Mouse (Mus musculus): ENCODE data around the gene Prpf40b. TPM values are rescaled to one million over a fixed set of nuclear protein-coding genes. Genes with fewer than 3 reads are reported as not detected.
A peak's percentile ranks its signal among the peaks of the same experiment; 100 is the strongest.
"Not testable (repeated sequence)": the region's sequence is repeated elsewhere in the genome, so short reads cannot be mapped to it uniquely, and the experiment has no call there.

Prpf40b gene
- 35.0 and 42.6 TPM in 2 replicates for polyA plus RNA-seq (2015; fragmentation: Nextera tagmentation; extraction: Ambion mirVana)

DNA sequence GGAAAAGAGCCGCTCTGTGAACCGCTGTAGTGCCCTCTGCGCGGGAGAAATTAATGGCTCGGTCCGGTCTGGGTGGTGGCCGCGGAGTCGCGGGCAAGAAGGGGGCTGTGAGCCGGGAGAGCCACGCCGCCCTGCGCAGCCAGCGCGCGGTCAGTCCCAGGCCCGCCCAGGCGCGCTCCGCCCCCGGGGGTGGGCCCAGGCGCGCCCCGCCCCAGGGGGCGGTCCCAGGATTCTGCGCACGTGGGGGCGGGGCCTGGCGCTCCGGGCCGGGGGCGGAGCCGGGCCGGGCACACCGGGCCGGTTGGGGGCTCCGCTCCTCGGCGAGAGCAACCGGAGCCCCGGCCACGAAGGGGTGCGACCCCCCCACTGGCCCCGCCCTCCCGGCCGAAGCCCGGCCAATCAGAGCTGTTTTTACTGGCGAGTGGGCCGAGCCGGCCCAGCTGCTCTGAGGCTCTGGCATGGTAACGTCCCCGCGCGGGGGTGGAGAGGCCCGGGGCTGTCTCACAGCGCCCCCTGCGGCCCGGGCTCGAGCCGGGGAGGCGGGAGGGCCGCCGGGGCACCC, at the start of gene Prpf40b:
TSS of gene Prpf40b (plus strand) at position 275 of the 562 bp plus-strand sequence.
- H3K4me3 ChIP-seq (replicated peaks) = peak within 1 kb of the TSS; percentile 70
- no peaks in the 10 kb centered on the region for H3K9me3 ChIP-seq
- H3K27ac ChIP-seq = peak within 1 kb of the TSS; percentile 90
- H3K9ac ChIP-seq = peak within 1 kb of the TSS; percentile 64
- peak; percentile 98 for ATAC-seq
- H3K27me3 ChIP-seq (replicated peaks) = no peaks in the 10 kb centered on the region
- no peaks in the 10 kb centered on the region for H3K36me3 ChIP-seq
- peak within 1 kb of the TSS; percentile 73 for H3K4me2 ChIP-seq (replicated peaks)
- H3K4me1 ChIP-seq (replicated peaks) = peaks cover 12% of the 10 kb centered on the region
- 1% methylated on average over 64 of the region's 64 CpGs for WGBS

DNA sequence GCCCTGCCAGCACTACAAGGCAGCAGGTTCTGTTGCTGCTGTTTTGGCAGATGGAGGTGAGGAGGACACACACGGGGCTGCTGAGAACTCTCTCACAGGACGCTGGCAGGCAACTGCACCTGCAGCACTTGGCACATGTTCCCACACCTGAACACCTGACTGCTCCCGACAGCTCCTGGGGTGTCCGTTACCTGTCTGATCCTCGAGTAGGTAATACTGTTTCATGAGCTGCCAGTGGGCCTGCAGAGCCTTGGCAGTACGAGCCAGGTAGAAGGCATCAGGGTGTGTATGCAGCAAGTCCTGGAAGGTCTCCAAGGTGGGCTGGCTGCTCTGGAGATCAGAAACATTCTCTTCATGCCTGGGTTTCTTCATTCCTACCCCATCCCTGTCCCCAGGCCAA, 48.2 kb upstream of the Prpf40b start:
- H3K36me3 ChIP-seq = peaks cover 26% of the 10 kb centered on the region
- H3K9ac ChIP-seq; H3K27me3 ChIP-seq (replicated peaks); ATAC-seq; H3K27ac ChIP-seq; H3K4me3 ChIP-seq (replicated peaks); H3K4me1 ChIP-seq (replicated peaks); H3K9me3 ChIP-seq; H3K4me2 ChIP-seq (replicated peaks): not testable (repeated sequence)
- WGBS = 75% methylated on average over 6 of the region's 6 CpGs

DNA sequence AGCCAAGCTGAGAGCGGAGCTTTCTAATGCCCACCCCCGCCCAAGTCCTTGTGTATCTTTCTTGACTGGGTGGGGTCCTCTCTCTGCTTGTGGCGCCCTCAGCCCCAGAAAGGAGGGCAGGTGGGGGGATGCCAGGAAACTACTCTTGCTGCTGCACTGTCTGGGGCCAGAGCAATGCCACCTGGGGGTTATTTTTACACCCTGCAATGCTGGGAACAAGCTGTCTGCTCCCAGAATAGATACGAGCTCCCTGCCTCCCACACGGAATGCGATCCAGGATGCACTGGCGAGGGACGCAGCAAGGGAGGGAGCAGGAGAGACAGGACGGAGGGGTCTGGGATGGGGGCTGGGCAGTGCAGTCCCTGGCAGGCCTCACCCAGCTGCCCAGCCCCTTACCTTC, 45.9 kb upstream of the Prpf40b start:
- 78% methylated on average over 9 of the region's 9 CpGs for WGBS
- no peak for ATAC-seq
- H3K4me3 ChIP-seq (replicated peaks) = no peak overlapping the region
- peaks cover 12% of the 10 kb centered on the region; the same call in 1 of the 2 replicates for H3K36me3 ChIP-seq
- no peaks in the 10 kb centered on the region for H3K27me3 ChIP-seq (replicated peaks)
- H3K9ac ChIP-seq = no peak overlapping the region
- no peaks in the 10 kb centered on the region for H3K9me3 ChIP-seq
- H3K4me2 ChIP-seq (replicated peaks) = no peak overlapping the region
- H3K4me1 ChIP-seq (replicated peaks) = 0 out of 2 replicates have a peak, but pooled peaks cover 5% of the 10 kb centered on the region
- H3K27ac ChIP-seq = no peak overlapping the region

DNA sequence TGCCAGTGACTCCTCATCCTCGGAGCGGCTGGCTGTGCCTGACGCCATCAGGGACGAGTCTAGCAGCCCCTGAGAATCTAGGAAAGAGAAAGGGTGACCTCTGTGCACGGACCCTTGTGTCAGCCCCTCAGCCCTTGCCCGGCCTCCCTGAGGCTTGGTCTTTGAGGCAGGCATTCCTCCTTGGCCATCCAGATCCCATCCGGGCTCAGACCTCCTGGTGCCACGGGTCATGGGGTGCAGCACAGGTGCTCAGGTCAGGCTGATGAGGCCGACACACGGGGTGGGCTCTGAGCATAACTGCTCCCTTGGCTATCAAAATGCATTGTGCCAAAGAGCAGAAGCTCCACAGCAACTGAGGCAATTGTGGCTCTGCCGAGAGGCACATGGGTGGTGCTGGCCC, 44.9 kb upstream of the Prpf40b start:
- Histone ChIP-seq H3K27me3 (replicated peaks) (no peaks in the 10 kb centered on the region), H3K4me3 (replicated peaks) (no peak overlapping the region), H3K4me1 (replicated peaks) (0 out of 2 replicates have a peak, but pooled peaks cover 13% of the 10 kb centered on the region), H3K36me3 (peaks cover 8% of the 10 kb centered on the region; the same call in 1 of the 2 replicates), H3K4me2 (replicated peaks) (no peak overlapping the region), H3K27ac (no peak overlapping the region), H3K9ac (no peak overlapping the region), H3K9me3 (no peaks in the 10 kb centered on the region)
- no peak for ATAC-seq
- WGBS = 93% methylated on average over 11 of the region's 11 CpGs

DNA sequence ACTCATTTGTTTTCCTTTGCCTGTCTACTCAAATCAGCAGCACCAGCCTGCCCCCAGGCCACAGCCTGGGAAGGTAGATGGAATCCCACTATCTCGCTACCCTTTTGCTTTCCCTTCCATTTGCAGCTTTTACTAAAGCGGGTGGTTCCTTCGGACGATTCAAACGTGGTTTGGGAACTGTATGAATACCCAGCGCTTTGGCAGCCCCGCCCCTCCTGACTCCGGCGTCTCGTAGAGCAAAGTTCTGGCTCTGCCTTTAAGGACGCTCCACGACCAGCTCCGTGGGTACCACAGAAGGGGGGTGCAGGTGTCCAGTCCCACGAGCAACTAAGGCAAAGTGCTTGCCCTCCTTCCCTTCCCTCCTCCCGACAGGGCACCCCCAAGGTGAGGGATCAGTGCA, 43.8 kb upstream of the Prpf40b start:
- H3K9me3 ChIP-seq; H3K36me3 ChIP-seq; H3K27me3 ChIP-seq (replicated peaks): not testable (repeated sequence)
- Histone ChIP-seq H3K9ac (peak overlapping the region; percentile 50), H3K27ac (0 out of 2 replicates have a peak overlapping the region, but pooled peaks have one; percentile 40), H3K4me3 (replicated peaks) (peak overlapping the region; percentile 61), H3K4me2 (replicated peaks) (peak overlapping the region; percentile 78), H3K4me1 (replicated peaks) (0 out of 2 replicates have a peak, but pooled peaks cover 13% of the 10 kb centered on the region)
- WGBS = under 1% methylated on average over 14 of the region's 15 CpGs
- ATAC-seq = peak; percentile 21; the same call in 1 of the 2 replicates

DNA sequence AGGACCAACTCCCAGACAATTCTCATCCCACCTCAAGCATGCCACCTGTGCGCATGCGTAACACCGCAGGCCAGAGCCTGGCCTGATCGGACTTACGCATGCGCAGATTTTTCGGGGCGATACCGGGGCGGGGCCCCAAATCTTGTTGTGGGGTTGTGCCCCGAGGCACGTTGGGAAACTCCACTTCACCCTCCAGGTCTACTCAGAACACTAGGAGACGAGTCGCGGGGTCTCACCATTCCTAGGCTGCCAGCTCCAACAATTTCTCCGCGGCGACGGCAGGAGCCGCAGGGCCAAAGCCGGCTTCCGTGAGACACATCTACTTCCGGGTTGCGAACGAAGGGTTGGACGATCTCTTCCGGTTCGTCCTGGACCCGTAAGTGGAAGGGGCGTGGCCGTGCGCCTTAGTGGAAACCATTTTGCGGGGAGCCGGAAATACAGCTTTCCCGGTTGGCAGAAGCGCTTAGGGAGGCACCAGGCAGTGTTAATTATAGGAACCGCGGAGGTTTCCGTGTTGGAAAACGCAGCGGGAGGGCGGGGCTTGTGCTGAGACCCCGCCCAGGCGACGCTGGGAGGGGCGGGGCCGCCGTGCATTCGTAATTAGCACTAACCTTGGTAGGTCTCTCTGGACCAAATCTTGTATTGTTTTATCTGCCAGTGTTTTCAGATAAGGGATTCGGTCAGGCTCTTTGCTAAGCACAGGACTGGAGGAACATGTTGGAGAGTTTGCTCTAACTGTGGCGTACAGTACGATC, 43.1 kb upstream of the Prpf40b start, which contains the start of gene Mcrs1:
TSS of gene Mcrs1 (minus strand) at position 336 of the 755 bp plus-strand sequence.
- Histone ChIP-seq H3K36me3 (no peaks in the 10 kb centered on the region), H3K4me2 (replicated peaks) (peak within 1 kb of the TSS; percentile 78), H3K9me3 (no peaks in the 10 kb centered on the region), H3K4me1 (replicated peaks) (0 out of 2 replicates have a peak, but pooled peaks cover 13% of the 10 kb centered on the region), H3K27me3 (replicated peaks) (no peaks in the 10 kb centered on the region), H3K4me3 (replicated peaks) (peak within 1 kb of the TSS; percentile 61), H3K9ac (peak within 1 kb of the TSS; percentile 60), H3K27ac (peak within 1 kb of the TSS; percentile 96)
- peak; percentile 95 for ATAC-seq
- under 1% methylated on average over 52 of the region's 52 CpGs for WGBS

DNA sequence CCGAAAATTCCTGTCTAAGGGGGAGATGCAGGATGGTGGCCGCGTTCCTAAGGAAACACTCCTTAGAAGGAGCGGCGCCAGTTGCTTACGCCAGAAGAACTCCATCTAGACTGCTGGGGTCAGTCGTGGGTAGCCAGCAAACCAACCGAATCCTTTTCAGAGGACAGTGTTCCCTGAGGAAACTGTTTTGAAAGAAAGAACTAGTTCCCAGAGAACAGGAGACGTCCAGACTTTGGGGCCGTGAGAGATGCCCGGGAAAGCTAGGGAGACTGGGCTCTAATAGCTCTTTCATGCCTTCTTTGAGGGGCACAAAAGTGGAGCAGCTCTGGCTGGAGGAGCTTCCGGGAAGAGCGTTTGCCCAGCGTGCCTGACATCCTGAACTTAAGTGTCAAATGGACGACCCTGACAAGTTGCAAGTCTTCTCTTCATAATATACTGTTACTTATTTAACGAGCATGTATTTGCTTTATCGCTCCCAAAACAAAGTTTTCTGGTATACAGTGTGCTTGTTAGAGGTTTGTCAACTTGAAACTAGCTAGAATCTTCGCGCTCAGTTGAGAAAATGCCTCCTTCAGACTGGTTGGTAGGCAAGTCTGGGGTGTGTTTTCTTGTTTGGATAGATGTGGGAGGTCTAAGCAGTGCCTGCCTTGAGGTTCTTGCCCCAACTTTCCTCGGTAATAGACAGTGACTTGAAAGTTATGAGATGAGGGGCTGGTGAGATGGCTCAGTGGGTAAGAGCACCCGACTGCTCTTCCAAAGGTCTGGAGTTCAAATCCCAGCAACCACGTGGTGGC, 42.3 kb upstream of the Prpf40b start:
- H3K36me3 ChIP-seq = no peaks in the 10 kb centered on the region
- peak overlapping the region; percentile 60 for H3K9ac ChIP-seq
- peak overlapping the region; percentile 78 for H3K4me2 ChIP-seq (replicated peaks)
- ATAC-seq = peak; percentile 61
- peak overlapping the region; percentile 61 for H3K4me3 ChIP-seq (replicated peaks)
- H3K27ac ChIP-seq = peak overlapping the region; percentile 96
- no peaks in the 10 kb centered on the region for H3K9me3 ChIP-seq
- 3% methylated on average over 22 of the region's 22 CpGs for WGBS
- 0 out of 2 replicates have a peak, but pooled peaks cover 13% of the 10 kb centered on the region for H3K4me1 ChIP-seq (replicated peaks)
- H3K27me3 ChIP-seq (replicated peaks) = no peaks in the 10 kb centered on the region

DNA sequence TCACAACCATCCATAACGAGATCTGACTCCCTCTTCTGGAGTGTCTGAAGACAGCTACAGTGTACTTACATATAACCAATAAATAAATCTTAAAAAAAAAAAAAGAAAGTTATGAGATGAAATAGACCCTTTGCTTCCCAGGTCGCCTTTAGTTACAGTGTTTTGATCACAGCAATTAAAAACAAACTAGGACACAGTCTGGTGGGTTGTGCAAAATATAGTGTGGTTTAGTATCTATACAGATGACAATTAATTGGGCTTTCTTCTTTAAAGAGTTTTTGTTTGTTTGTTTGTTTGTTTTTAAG, 41.8 kb upstream of the Prpf40b start:
- H3K27me3 ChIP-seq (replicated peaks); H3K9ac ChIP-seq; H3K27ac ChIP-seq; ATAC-seq; H3K9me3 ChIP-seq; H3K4me3 ChIP-seq (replicated peaks); H3K36me3 ChIP-seq: not testable (repeated sequence)
- H3K4me2 ChIP-seq (replicated peaks) = peak overlapping the region; percentile 78
- H3K4me1 ChIP-seq (replicated peaks) = 0 out of 2 replicates have a peak, but pooled peaks cover 13% of the 10 kb centered on the region
- WGBS = 34% methylated on average over 2 of the region's 2 CpGs

DNA sequence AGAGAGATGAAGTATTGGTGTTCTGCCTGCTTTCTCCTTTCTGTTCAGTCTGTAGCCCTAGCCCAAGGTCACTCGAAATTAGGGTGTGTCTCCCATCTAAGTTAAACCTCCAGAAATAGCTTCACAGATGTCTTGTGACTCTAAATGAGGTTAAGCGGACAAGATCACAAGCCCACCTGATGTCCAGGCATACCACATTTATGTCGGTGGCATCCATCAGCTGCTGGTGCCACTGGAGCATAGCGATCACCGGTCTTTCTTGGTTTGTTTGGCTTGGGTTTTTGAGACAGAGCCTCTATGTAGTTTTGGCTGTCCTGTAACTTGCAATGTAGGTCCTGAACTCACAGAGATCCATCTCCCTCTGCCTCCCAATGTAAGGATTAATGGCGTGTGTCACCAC, 41.1 kb upstream of the Prpf40b start:
- H3K4me3 ChIP-seq (replicated peaks) = no peak overlapping the region
- 90% methylated on average over 6 of the region's 6 CpGs for WGBS
- 0 out of 2 replicates have a peak, but pooled peaks cover 13% of the 10 kb centered on the region for H3K4me1 ChIP-seq (replicated peaks)
- no peak overlapping the region for H3K27ac ChIP-seq
- ATAC-seq = no peak
- no peak overlapping the region for H3K4me2 ChIP-seq (replicated peaks)
- no peaks in the 10 kb centered on the region for H3K36me3 ChIP-seq
- H3K27me3 ChIP-seq (replicated peaks) = no peaks in the 10 kb centered on the region
- H3K9ac ChIP-seq = no peak overlapping the region
- H3K9me3 ChIP-seq = no peaks in the 10 kb centered on the region

DNA sequence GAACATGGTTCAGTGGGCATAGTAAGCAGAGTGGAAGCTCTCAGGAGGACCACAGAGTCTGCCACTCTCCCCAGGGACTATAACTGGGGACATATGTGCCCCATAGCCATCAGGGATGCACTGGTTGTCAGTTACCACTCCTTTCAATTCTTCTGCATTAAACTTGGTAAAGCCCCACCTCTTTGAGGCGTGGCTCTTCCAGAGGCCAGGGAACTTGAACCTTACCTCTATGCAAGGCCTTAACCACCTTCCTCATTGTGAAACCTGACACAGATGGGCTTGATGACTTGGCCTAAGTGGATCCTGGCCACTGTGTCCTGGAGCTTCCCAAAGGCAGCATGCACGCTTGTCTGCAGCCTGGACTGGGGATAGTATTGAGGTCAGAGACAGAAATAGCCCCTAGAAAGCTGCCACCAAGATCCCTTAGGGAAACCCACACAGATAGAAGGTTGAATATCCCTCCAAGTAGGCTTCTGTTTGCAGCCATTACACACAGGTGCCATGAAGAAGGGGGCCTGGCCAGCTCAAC, 40.3 kb upstream of the Prpf40b start:
- no peaks in the 10 kb centered on the region for H3K9me3 ChIP-seq
- 0 out of 2 replicates have a peak, but pooled peaks cover 13% of the 10 kb centered on the region for H3K4me1 ChIP-seq (replicated peaks)
- H3K27ac ChIP-seq = peak overlapping the region; percentile 55; the same call in 1 of the 2 replicates
- H3K4me2 ChIP-seq (replicated peaks) = no peak overlapping the region
- no peak overlapping the region for H3K4me3 ChIP-seq (replicated peaks)
- no peak overlapping the region for H3K9ac ChIP-seq
- no peaks in the 10 kb centered on the region for H3K36me3 ChIP-seq
- no peak for ATAC-seq
- 68% methylated on average over 2 of the region's 2 CpGs for WGBS
- H3K27me3 ChIP-seq (replicated peaks) = no peaks in the 10 kb centered on the region

DNA sequence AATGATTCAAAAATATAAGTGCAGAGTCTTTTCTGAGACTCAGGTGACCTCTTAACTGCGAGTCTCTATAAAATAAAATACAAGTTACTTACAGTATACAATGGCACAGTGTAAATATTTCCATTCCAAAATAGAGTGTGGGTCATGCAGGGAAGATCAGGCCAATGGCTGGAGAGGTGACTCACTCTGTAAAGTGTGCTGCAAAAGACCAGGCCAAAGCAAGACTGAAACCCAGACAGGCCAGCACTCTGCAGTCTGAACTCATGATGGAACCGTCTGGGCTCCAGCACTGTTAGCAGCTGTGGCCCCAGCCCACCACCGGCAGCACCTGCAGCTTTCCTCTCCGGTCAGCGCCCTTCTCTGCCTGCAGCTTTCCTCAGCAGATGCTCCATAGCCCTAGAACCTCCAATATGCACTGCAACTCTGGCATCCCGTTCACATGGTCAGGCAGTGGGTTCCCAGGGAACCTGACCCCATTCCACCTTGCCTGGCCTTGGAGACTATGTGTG, 39.6 kb upstream of the Prpf40b start:
- H3K9ac ChIP-seq = no peak overlapping the region
- no peak overlapping the region for H3K4me2 ChIP-seq (replicated peaks)
- H3K27me3 ChIP-seq (replicated peaks) = no peaks in the 10 kb centered on the region
- WGBS = 85% methylated on average over 6 of the region's 6 CpGs
- no peak overlapping the region for H3K4me3 ChIP-seq (replicated peaks)
- no peaks in the 10 kb centered on the region for H3K9me3 ChIP-seq
- no peak overlapping the region for H3K27ac ChIP-seq
- H3K4me1 ChIP-seq (replicated peaks) = 0 out of 2 replicates have a peak, but pooled peaks cover 13% of the 10 kb centered on the region
- H3K36me3 ChIP-seq = no peaks in the 10 kb centered on the region
- ATAC-seq = no peak

Measured in intestine, embryonic 15.5 days (tissue).